Mouse (Mus musculus): ENCODE data around the gene Casp2. TPM values are rescaled to one million over a fixed set of nuclear protein-coding genes. Genes with fewer than 3 reads are reported as not detected.

The Casp2 gene
- total and polyA plus RNA-seq, 2 experiments from 2014 or later = 24.7 to 54.0 TPM

- ATAC-seq (peak; percentile 65; the same call in 1 of the 2 replicates), DNase-seq (peak; percentile 62)
- Histone ChIP-seq H3K36me3 (ENCODE audit: insufficient read depth) (no peaks in the 10 kb centered on the region), H3K4me1 (ENCODE audit: insufficient read depth) (no peaks in the 10 kb centered on the region), H3K27ac (ENCODE audit: low read depth, low read length) (no peak overlapping the region), H3K4me2 (ENCODE audit: low read depth) (no peak overlapping the region), H3K9ac (no peak overlapping the region), H3K9me3 (ENCODE audit: low read length) (no peaks in the 10 kb centered on the region), H3K4me3 (ENCODE audit: low read depth, low read length) (no peak overlapping the region), H3K27me3 (ENCODE audit: insufficient read depth, low read length) (no peaks in the 10 kb centered on the region)
- 18% methylated on average over 11 of the region's 11 CpGs for WGBS
- TF ChIP-seq CTCF (IDR thresholded peaks at IDR 0.05; ENCODE audit: low read depth) = peak; percentile 68
These were observed 7.4 kb upstream of the Casp2 start for GRCm38 (mm10) chr6:42257303-42257863.

GRCm38 (mm10) chr6:42260430-42260829, 4.4 kb upstream of the Casp2 start:
- no peak for TF ChIP-seq CTCF (IDR thresholded peaks at IDR 0.05; ENCODE audit: low read depth)
- ATAC-seq (no peak), DNase-seq (no peak)
- no peak overlapping the region for H3K4me3 ChIP-seq (ENCODE audit: low read depth, low read length)
- WGBS = 75% methylated on average over 6 of the region's 6 CpGs
- H3K9me3 ChIP-seq (ENCODE audit: low read length) = no peaks in the 10 kb centered on the region
- H3K27ac ChIP-seq (ENCODE audit: low read depth, low read length) = no peak overlapping the region
- H3K9ac ChIP-seq = no peak overlapping the region
- H3K4me1 ChIP-seq (ENCODE audit: insufficient read depth) = no peaks in the 10 kb centered on the region
- no peaks in the 10 kb centered on the region for H3K36me3 ChIP-seq (ENCODE audit: insufficient read depth)
- no peaks in the 10 kb centered on the region for H3K27me3 ChIP-seq (ENCODE audit: insufficient read depth, low read length)
- no peak overlapping the region for H3K4me2 ChIP-seq (ENCODE audit: low read depth)

- Histone ChIP-seq H3K4me1 (ENCODE audit: insufficient read depth) (no peaks in the 10 kb centered on the region), H3K36me3 (ENCODE audit: insufficient read depth) (no peaks in the 10 kb centered on the region), H3K9me3 (ENCODE audit: low read length) (no peaks in the 10 kb centered on the region), H3K27ac (ENCODE audit: low read depth, low read length) (no peak within 1 kb of the TSS), H3K27me3 (ENCODE audit: insufficient read depth, low read length) (no peaks in the 10 kb centered on the region), H3K4me2 (ENCODE audit: low read depth) (no peak within 1 kb of the TSS), H3K9ac (no peak within 1 kb of the TSS), H3K4me3 (ENCODE audit: low read depth, low read length) (no peak within 1 kb of the TSS)
- 24% methylated on average over 20 of the region's 20 CpGs for WGBS
- no peak for TF ChIP-seq CTCF (IDR thresholded peaks at IDR 0.05; ENCODE audit: low read depth)
- no peak for DNase-seq
- ATAC-seq = no peak
These were observed 3.1 kb upstream of the Casp2 start, which contains the start of gene Tmem139 for GRCm38 (mm10) chr6:42261524-42262170. Tmem139 (plus strand) TSS chr6:42261970.

- Histone ChIP-seq H3K36me3 (ENCODE audit: insufficient read depth) (peaks cover 30% of the 10 kb centered on the region), H3K9me3 (ENCODE audit: low read length) (no peaks in the 10 kb centered on the region), H3K9ac (peak overlapping the region; percentile 90), H3K27me3 (ENCODE audit: insufficient read depth, low read length) (no peaks in the 10 kb centered on the region), H3K4me3 (ENCODE audit: low read depth, low read length) (peak overlapping the region; percentile 93), H3K4me2 (ENCODE audit: low read depth) (peak overlapping the region; percentile 82), H3K27ac (ENCODE audit: low read depth, low read length) (peak overlapping the region; percentile 90), H3K4me1 (ENCODE audit: insufficient read depth) (no peaks in the 10 kb centered on the region)
- ATAC-seq (no peak), DNase-seq (no peak)
- WGBS = under 1% methylated on average over 21 of the region's 21 CpGs
- no peak for TF ChIP-seq CTCF (IDR thresholded peaks at IDR 0.05; ENCODE audit: low read depth)
These were observed 876 bp downstream of the Casp2 start for GRCm38 (mm10) chr6:42265391-42266330.

GRCm38 (mm10) chr6:42270817-42271216, 6.0 kb downstream of the Casp2 start:
- Histone ChIP-seq H3K9me3 (ENCODE audit: low read length) (no peaks in the 10 kb centered on the region), H3K4me2 (ENCODE audit: low read depth) (no peak overlapping the region), H3K27ac (ENCODE audit: low read depth, low read length) (no peak overlapping the region), H3K4me3 (ENCODE audit: low read depth, low read length) (no peak overlapping the region), H3K9ac (no peak overlapping the region), H3K36me3 (ENCODE audit: insufficient read depth) (peaks cover 61% of the 10 kb centered on the region), H3K4me1 (ENCODE audit: insufficient read depth) (no peaks in the 10 kb centered on the region), H3K27me3 (ENCODE audit: insufficient read depth, low read length) (no peaks in the 10 kb centered on the region)
- DNase-seq (no peak), ATAC-seq (no peak)
- TF ChIP-seq CTCF (IDR thresholded peaks at IDR 0.05; ENCODE audit: low read depth) = no peak

GRCm38 (mm10) chr6:42276151-42276550, 11.4 kb downstream of the Casp2 start:
- ATAC-seq = no peak
- 32% methylated on average over 2 of the region's 2 CpGs for WGBS
- H3K4me2 ChIP-seq (ENCODE audit: low read depth) = no peak overlapping the region

More at GRCm38 (mm10) chr6:42276151-42276550, 11.4 kb downstream of the Casp2 start:
- Histone ChIP-seq H3K27ac (ENCODE audit: low read depth, low read length) (no peak overlapping the region), H3K36me3 (ENCODE audit: insufficient read depth) (peaks cover 80% of the 10 kb centered on the region), H3K27me3 (ENCODE audit: insufficient read depth, low read length) (no peaks in the 10 kb centered on the region), H3K4me3 (ENCODE audit: low read depth, low read length) (no peak overlapping the region), H3K4me1 (ENCODE audit: insufficient read depth) (no peaks in the 10 kb centered on the region), H3K9ac (no peak overlapping the region), H3K9me3 (ENCODE audit: low read length) (no peaks in the 10 kb centered on the region)
- no peak for TF ChIP-seq CTCF (IDR thresholded peaks at IDR 0.05; ENCODE audit: low read depth)
- no peak for DNase-seq

Data from forebrain, postnatal 0 days (tissue).